Mouse (Mus musculus) urinary bladder, postnatal 36 days (tissue): ENCODE measurements around the gene Map3k6.

Experiments
- DNase-seq, 2 experiments: peaks; one replicate each; pipeline ENCODE4 v3.0.0; 2022; ENCODE audit warnings: low spot score in 2 of 2, mixed read lengths in 1 of 2

Map3k6 gene

GRCm38 (mm10) chr4:133281951-133282481 is 41.4 kb downstream of the Map3k6 start:
- DNase-seq = no peak

GRCm38 (mm10) chr4:133282656-133283055 is 42.0 kb downstream of the Map3k6 start:
- no peak for DNase-seq

GRCm38 (mm10) chr4:133285299-133285698 is 44.7 kb downstream of the Map3k6 start:
- DNase-seq = no peak

- no peak for DNase-seq
Measured at GRCm38 (mm10) chr4:133285950-133286349, 45.3 kb downstream of the Map3k6 start.

GRCm38 (mm10) chr4:133286476-133287077 is 46.0 kb downstream of the Map3k6 start:
- DNase-seq = no peak

GRCm38 (mm10) chr4:133291255-133291654 is 50.6 kb downstream of the Map3k6 start:
- DNase-seq = no peak

- DNase-seq = no peak
Measured at GRCm38 (mm10) chr4:133292405-133292804, 51.8 kb downstream of the Map3k6 start.

GRCm38 (mm10) chr4:133292901-133293843 is 52.6 kb downstream of the Map3k6 start:
- no peak for DNase-seq

- no peak for DNase-seq
Measured at GRCm38 (mm10) chr4:133294084-133294483, 53.5 kb downstream of the Map3k6 start.

GRCm38 (mm10) chr4:133297360-133297759 is 56.7 kb downstream of the Map3k6 start:
- no peak for DNase-seq

- peak; percentile 59 to 77 for DNase-seq
Measured at GRCm38 (mm10) chr4:133297801-133298238, 57.2 kb downstream of the Map3k6 start.

GRCm38 (mm10) chr4:133298516-133299365 is 58.1 kb downstream of the Map3k6 start:
- peak in 1 of 2 experiments; percentile 22 for DNase-seq

- DNase-seq = no peak
Measured at GRCm38 (mm10) chr4:133299701-133300100, 59.1 kb downstream of the Map3k6 start.

GRCm38 (mm10) chr4:133300421-133300820 is 59.8 kb downstream of the Map3k6 start:
- DNase-seq = no peak

GRCm38 (mm10) chr4:133301802-133302201 is 61.2 kb downstream of the Map3k6 start:
- peak; percentile 57 to 65 for DNase-seq
